Mouse (Mus musculus) mouse embryonic stem cell (cell line): ENCODE results near the gene Tmem222.

Source experiments
- in situ Hi-C, 2 experiments: fragments of 300-500 bp; cut with MboI; formaldehyde crosslinking; loops; 1 replicate in 1 of 2; 3 replicates in 1 of 2; pipeline ENCODE4 v1.14.3; 2019 to 2020; ENCODE audit warnings: low sequenced_read_pairs in 2 of 2, low pct_unique_long_range_greater_than_20kb in 1 of 2, mixed read lengths in 1 of 2; ENCODE audit not compliant: unreplicated experiment in 1 of 2

The Tmem222 gene

DNA sequence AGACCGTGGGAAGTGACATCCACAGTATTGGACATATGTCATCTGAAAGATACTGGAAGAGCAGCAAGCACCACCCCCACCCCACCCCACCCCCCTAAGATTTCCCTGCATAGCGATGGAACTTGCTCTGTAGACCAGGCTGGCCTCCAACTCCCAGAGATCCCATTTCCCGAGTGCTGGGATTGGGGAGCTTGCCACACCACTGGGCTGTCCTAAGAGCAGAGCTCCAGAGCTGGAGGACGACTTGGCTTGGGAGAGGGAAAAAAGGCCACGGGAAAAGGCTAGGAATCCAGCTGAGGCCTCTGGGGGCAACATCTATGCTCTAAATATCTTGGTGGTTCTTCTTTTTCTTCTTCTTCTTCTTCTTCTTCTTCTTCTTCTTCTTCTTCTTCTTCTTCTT, 42.8 kb downstream of the Tmem222 start:
- in situ Hi-C loops: no loop called here

DNA sequence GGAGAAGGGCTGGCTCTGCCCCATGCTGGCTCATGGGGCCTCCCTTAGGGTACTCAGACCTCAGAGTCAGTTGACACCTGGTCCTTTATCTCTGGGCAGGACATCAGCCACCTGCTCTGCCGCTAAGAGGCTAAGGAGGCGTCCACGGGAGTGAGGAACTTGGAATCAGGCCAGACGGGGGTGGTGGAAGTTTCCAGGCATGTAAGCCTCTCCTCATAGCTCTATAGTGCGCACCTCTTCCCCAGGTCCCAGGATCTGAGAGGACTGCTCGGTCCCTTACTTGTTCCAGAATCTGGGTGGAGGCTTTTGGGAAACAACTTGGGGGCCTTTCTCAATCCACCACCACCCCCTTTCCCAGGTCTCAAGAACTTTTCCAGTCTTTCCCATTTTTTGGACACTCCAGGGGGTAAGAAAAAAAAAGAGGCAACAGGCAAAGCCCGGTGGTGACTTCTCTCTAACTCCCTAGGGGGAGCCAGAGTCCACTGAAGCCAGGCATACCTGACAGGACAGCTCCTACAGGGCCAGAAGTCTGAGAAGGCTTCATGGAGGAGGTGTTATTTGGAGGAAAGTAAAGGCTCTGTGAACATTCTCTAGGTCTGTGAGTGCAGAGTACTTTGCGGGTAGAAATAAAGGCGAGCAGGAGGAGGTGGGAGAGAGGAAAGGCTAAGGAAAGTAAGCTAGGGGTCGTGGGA, 44.2 kb downstream of the Tmem222 start:
- in situ Hi-C loops: no loop called here

DNA sequence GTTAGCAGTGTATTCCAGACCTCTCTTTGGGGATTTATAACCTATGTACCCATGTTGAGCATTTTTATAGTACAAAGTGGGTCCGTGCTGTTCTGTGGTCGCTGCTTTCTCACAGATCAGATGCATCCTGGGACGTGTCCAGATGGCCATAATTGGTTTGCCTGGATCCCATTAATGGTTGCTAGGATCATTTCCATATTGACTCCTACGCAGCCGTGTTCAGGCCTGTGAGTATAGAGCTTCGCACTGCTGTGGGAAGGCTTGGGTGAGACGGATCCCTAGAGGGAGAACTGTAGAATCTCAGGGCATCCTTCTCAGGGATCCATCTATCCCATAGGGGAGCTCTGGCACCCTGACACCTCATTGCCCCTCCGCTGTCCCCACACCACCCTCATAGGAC, 48.0 kb downstream of the Tmem222 start:
- in situ Hi-C loops: no loop called here

DNA sequence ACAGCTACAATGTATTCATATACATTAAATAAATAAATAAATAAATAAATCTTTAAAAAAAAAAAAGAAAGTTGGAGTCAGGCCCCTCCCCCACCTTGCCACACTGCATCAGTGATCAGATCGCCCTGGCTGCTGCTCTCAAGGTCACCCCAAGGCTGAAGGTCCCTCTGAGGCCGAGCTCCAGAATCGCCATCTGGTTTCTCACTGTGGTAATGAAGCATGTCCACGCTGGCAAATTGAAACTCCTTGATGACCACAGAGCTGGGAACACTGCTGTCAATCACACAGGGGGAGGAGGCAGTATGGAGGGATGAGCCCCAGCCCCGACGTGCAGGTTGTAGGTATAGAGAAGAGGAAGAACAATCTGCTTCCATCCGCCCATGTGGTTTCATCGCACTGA, 50.0 kb downstream of the Tmem222 start:
- in situ Hi-C loops: no loop called here

DNA sequence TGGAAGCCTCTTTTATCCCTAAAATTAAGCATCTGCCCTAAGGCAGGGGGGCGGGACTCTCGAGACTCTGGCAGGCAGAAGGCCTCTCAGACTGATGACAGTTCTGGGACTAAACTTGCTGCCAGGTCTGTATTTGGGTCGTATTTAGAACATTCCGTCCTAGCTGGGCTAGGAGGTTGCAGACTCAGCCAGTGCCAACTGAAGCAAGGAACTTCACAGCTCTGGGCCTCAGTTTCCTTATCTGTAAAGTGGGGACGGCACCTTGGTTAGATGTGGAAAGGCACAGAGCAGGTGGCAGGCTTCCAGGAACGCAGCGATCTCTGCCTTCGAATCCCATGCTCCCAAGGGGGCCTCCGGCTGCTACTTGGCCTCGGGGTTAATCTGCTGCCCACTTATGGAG, 51.5 kb downstream of the Tmem222 start:
- in situ Hi-C loops: no loop called here

DNA sequence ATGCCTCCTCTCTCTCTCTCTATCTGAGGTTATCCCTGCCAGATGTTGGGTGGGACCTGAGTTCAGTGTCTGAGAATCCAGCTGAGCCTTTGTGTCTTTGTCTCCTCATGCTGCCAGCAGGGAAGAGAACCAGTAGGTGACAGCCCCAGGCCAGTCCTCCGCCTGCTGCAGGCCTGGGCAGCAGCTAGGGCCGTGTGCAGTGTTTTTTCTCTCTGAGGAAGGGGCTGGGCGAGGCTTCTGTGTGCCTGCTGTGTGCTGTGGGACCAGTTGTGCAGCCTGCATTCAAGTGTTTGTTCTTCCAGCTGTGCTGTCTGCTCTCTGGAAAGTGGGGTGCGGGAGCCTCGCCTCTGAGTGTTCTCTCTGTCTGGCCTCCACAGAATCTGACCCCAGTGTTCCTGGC, 53.7 kb downstream of the Tmem222 start:
- in situ Hi-C loops: no loop called here

DNA sequence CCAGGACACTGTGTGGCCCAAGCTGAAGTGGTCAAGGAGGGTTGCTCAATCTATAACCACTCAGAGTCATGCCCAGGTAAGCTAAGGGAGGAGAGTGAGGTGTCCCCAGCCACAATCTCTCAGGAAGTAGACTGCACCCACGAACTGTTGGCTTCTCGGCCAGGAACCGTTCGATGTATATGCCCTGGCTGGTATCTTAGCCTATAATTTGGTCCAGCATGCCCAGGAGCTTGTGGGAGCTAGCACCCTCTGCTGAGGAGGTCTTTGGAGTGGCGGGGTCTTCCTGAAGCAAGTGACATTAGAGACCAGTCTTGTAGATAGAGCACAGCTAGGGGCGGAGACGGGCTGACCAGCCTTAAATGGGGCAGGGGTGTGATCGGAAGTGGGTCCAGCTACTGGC, 55.9 kb downstream of the Tmem222 start:
- in situ Hi-C loops: no loop called here

DNA sequence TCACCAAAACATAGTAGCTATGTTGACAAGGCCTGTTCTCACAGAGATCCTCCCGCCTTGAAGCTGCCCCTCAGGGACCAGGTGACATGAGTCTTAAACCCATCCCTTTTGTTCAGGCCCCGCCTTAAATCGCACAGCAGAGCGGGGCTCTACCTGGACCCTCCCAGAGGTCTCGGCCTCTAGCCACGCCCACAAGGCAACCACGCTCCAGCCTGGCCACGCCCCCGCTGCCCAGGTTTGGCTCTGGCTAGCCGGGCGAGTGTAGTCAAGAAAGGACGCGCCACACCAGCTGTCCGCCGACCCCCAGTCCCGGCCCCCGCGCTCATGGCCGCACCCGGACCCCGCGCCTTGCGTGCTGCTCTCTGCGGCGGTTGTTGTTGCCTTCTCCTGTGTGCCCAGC, 56.9 kb downstream of the Tmem222 start:
- in situ Hi-C loops: no loop called here

DNA sequence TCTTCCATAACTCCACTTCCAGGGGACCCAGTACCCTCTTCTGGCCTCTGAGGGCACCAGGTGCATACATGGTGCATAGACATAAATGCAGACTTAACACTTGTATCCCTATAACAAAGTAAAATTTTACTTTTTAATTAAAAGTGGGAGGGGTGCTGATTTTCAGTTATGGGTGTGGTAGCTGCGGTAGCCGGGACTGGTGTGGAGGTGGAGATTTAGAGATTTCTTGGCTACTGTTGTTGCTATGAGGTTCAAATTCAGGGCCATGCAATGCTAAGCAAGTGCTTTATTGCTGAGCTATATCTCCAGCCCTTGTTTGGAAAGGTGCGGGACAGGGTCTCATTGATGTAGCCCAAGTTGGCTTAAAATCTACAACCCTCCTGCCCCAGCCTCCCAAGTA, 58.8 kb downstream of the Tmem222 start:
- in situ Hi-C loops: loop anchor here in 1 of 2 experiments (5.0 kb wide), 1 partner anchor 84 kb away; no protein-coding TSS in a partner anchor

DNA sequence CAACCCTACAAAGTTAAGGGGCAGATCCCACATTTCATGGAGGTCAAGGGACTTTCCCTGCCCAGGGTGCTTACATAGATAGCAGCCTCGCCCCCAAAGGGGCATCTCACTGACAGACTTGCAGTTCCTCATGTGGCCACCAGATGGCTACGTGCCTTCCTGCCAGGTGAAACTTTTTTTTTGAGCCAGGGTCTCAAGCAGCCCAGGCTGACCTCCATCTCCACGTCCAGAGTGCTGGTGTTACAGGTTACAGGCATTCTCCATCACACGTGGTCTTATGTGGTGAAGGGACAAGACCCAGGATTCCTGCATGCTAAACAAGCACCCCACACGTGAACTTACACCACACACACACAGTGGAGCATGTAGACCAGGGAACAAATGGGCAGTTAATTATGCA, 60.0 kb downstream of the Tmem222 start:
- in situ Hi-C loops: loop anchor here in 1 of 2 experiments (5.0 kb wide), 1 partner anchor 85 kb away; no protein-coding TSS in a partner anchor
